Mouse (Mus musculus) embryonic facial prominence, embryonic 12.5 days (tissue): ENCODE results near the gene Ccdc86. TPM values are rescaled to one million over a fixed set of nuclear protein-coding genes. Genes with fewer than 3 reads are reported as not detected.

Source experiments
- ATAC-seq: fragments of 200-750 bp; cut with Nextera tagmentation; 2 replicates; pipeline ENCODE4 v1.8.0; 2017; ENCODE audit not compliant: insufficient number of reproducible peaks, insufficient read depth, low FRiP score, low TSS enrichment
- H3K27ac ChIP-seq: fragments of 300-500 bp; sonication (generic); 2 replicates; pipeline ENCODE4 v1.5.1; 2016; ENCODE audit warnings: mild to moderate bottlenecking
- H3K27me3 ChIP-seq: fragments of 300-500 bp; sonication (generic); 2 replicates; pipeline ENCODE4 v1.6.1; 2016; ENCODE audit warnings: mild to moderate bottlenecking, moderate library complexity
- H3K36me3 ChIP-seq: fragments of 300-500 bp; sonication (generic); 2 replicates; pipeline ENCODE4 v1.6.1; 2016; ENCODE audit warnings: mild to moderate bottlenecking
- H3K4me1 ChIP-seq: fragments of 300-500 bp; sonication (generic); 2 replicates; pipeline ENCODE4 v1.6.1; 2016
- H3K4me2 ChIP-seq: fragments of 300-500 bp; sonication (generic); replicated peaks from 2 replicates; pipeline ENCODE4 v1.6.1; 2016; ENCODE audit warnings: mild to moderate bottlenecking, moderate library complexity
- H3K4me3 ChIP-seq: fragments of 300-500 bp; sonication (generic); 2 replicates; pipeline ENCODE4 v1.5.1; 2016; ENCODE audit warnings: mild to moderate bottlenecking
- H3K9ac ChIP-seq: fragments of 300-500 bp; sonication (generic); 2 replicates; pipeline ENCODE4 v1.6.1; 2016; ENCODE audit warnings: mild to moderate bottlenecking, moderate library complexity
- H3K9me3 ChIP-seq: fragments of 300-500 bp; sonication (generic); 2 replicates; pipeline ENCODE4 v1.6.1; 2016; ENCODE audit warnings: mild to moderate bottlenecking, moderate library complexity
- WGBS: fragments of 180-500 bp; shearing (Covaris S2); methylation state at CpG from one replicate; pipeline ENCODE4 v1.1.7; 2016; 5-methylcytosine and 5-hydroxymethylcytosine counted together
- polyA plus RNA-seq: library from polyadenylated mRNA; unstranded; fragments of >200 nt; fragmentation: Nextera tagmentation; extraction: Ambion mirVana; gene quantifications from 2 replicates; pipeline ENCODE4 v1.2.1, GENCODE M21; 2016

Ccdc86 gene
- polyA plus RNA-seq, 1 experiment from 2014 or later, result 32.3 TPM

DNA sequence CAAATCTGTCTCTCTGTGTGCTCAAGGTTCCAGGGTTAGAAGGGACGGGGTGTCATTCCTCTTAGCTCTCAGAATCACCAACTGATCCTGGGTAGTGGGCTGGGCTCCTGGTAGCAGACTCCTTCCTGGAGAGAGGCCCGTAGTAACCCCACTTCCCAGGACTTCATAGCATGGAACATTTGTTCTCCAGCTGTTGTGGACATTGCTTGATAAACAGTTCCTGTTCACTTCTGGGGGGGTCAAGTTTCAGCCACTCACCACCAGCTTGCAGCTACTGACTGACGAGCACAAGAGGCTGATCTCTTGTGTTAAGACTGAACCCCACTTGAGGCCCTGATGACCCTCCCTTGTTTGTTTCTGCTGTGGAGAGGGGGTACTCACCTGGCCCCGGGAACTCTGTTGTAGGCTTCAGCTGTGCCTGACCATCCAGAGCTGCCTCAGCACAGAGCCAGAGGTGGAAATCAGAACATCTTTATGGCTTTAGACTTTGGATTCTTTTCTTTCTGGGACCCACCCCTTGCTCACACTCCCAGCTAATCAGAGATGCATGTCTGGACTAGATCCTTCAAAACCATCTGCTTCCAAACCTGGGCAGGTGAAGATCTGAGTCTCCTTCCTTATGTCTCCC, 25.3 kb upstream of the Ccdc86 start, which contains the start of gene Ms4a10:
Ms4a10 (minus strand) TSS at position 433 of the 628 bp plus-strand sequence.
- Histone ChIP-seq H3K4me3 (no peak within 1 kb of the TSS), H3K27ac (no peak within 1 kb of the TSS), H3K4me1 (no peaks in the 10 kb centered on the region), H3K27me3 (no peaks in the 10 kb centered on the region), H3K36me3 (no peaks in the 10 kb centered on the region), H3K4me2 (no peak within 1 kb of the TSS), H3K9ac (no peak within 1 kb of the TSS), H3K9me3 (no peaks in the 10 kb centered on the region)
- WGBS, result 42% methylated on average over 4 of the region's 4 CpGs
- no peak for ATAC-seq

DNA sequence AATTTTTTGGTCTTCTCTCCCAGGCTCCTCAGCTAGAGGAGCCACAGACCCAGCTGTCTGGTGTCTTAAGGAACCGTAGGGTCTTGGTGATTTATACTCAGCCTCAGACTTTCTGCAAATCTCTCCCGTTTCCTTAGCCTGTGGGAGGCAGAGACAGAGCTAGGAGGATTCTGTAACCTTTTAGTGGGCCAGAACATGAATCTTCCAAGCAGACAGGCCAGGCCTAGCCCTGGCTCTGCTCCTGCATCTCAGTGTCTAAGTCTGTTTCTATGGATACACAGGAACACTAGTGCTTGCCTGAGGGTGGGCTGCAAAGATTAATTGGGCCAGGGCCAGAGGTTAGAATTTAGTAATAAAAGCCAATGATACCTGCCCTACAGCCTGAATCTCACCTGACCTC, 24.1 kb upstream of the Ccdc86 start:
- Histone ChIP-seq H3K4me1 (no peaks in the 10 kb centered on the region), H3K9ac (no peak overlapping the region), H3K27ac (no peak overlapping the region), H3K27me3 (no peaks in the 10 kb centered on the region), H3K4me3 (no peak overlapping the region), H3K4me2 (no peak overlapping the region), H3K9me3 (no peaks in the 10 kb centered on the region), H3K36me3 (no peaks in the 10 kb centered on the region)
- WGBS, result 72% methylated on average over 2 of the region's 2 CpGs
- no peak for ATAC-seq

DNA sequence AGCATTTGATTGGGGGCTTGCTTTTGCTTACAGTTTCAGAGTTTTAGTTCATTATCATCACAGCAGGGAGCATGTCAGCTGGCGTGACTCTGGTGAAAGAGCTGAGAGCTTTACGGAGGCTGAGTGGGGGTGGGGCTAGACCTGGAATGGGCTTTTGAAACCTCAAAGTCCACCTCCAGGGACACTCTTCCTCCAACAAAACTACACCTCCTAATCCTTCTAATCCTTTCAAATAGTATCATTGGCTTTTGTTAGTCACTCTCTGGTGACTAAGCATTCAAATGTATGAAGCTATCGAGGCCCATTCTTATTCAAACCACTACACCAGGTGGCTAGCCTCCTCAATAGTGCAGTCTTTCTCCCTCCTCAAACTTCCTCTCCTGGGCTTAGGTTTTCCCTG, 23.6 kb upstream of the Ccdc86 start:
- no peaks in the 10 kb centered on the region for H3K36me3 ChIP-seq
- no peak overlapping the region for H3K4me2 ChIP-seq
- no peaks in the 10 kb centered on the region for H3K9me3 ChIP-seq
- H3K27me3 ChIP-seq, result no peaks in the 10 kb centered on the region
- WGBS, result 41% methylated on average over 3 of the region's 3 CpGs
- no peaks in the 10 kb centered on the region for H3K4me1 ChIP-seq
- H3K9ac ChIP-seq, result no peak overlapping the region
- H3K4me3 ChIP-seq, result no peak overlapping the region
- H3K27ac ChIP-seq, result no peak overlapping the region
- no peak for ATAC-seq

DNA sequence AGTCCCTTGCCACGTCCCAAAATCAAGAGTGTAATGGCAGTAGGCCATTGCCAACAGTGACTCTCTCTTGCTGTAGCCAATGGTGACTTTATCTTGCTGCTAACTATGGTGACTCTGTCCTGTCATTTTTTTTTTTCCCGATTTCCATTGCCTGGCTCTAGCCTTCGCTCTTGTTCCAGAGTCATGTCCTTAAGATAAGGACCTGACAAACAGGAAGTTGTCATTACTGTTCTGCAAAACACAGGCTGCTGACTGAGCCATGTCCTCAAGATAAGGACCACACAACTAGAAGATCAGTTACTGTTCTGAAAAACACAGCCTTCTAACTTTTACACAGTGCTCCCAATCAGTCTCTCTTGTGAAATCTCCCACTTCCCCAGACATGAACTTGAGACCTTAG, 21.4 kb upstream of the Ccdc86 start:
- WGBS, result 74% methylated on average over 3 of the region's 3 CpGs
- Histone ChIP-seq H3K9ac (no peak overlapping the region), H3K4me3 (no peak overlapping the region), H3K9me3 (no peaks in the 10 kb centered on the region), H3K4me1 (no peaks in the 10 kb centered on the region), H3K27ac (no peak overlapping the region), H3K36me3 (no peaks in the 10 kb centered on the region), H3K4me2 (no peak overlapping the region), H3K27me3 (no peaks in the 10 kb centered on the region)
- ATAC-seq, result no peak

DNA sequence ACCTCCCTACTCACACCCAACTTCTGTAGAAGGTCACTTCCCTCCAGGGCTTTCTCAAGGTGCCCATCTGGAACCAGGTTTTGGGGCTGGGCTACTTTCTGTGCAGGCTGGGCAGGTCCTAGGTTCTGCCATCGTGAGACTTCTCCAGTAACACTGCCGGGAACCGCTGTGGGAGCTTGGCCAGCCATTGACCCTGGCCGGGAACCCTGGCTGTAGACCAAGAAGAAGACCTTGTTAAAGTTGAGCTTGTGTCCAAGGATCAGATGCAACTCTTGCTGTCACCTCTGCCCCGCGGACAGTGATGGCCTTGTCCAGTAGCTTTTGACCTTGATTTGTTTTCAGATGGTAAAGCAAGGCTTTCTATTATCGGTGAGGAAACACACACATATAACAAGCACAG, 19.5 kb upstream of the Ccdc86 start:
- no peaks in the 10 kb centered on the region for H3K9me3 ChIP-seq
- no peak overlapping the region for H3K4me2 ChIP-seq
- H3K4me1 ChIP-seq, result no peaks in the 10 kb centered on the region
- H3K36me3 ChIP-seq, result no peaks in the 10 kb centered on the region
- WGBS, result 93% methylated on average over 7 of the region's 7 CpGs
- H3K9ac ChIP-seq, result no peak overlapping the region
- H3K27me3 ChIP-seq, result no peaks in the 10 kb centered on the region
- no peak overlapping the region for H3K4me3 ChIP-seq
- ATAC-seq, result no peak
- no peak overlapping the region for H3K27ac ChIP-seq

DNA sequence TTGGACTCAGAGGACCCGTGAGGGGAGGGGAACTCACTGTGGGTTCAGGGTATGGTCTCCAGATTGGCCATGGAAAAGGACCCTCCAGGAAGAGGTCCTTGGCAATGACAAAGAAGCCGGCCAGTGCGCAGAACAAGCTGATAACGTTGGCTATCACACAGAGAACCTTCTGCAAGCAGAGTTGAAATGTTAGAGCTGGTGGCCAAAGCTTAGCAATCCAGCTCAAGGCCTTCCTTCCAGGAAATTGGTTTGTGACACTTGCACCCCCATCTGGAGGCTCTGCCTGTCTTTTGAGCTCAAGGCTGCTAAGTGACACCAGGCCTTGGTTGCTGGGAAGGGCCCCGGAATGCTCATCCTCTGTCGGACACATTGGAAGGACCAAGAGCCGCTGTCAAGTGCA, 16.7 kb upstream of the Ccdc86 start:
- no peaks in the 10 kb centered on the region for H3K27me3 ChIP-seq
- H3K4me2 ChIP-seq, result no peak overlapping the region
- no peak overlapping the region for H3K27ac ChIP-seq
- no peaks in the 10 kb centered on the region for H3K9me3 ChIP-seq
- no peak overlapping the region for H3K4me3 ChIP-seq
- no peaks in the 10 kb centered on the region for H3K4me1 ChIP-seq
- H3K36me3 ChIP-seq, result no peaks in the 10 kb centered on the region
- WGBS, result 91% methylated on average over 7 of the region's 7 CpGs
- no peak for ATAC-seq
- no peak overlapping the region for H3K9ac ChIP-seq

DNA sequence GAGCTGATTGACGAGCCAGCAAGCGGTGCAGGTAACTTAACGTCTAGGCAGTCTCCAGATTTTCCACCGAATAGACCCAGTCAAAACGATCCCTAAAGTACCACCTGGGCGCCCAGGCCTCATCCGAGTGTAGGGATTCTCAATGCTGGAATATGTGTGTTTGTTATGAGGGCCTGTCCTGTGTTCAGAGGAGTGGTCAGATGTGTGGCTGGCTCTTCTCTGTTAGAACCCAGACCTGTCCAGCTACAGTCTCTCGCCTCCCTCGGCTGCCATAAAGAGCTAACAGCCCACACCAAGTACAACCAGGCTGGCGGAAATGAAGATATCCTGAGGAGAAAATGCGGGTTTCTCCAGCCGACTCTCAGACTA, 10.9 kb upstream of the Ccdc86 start:
- no peaks in the 10 kb centered on the region for H3K4me1 ChIP-seq
- no peak overlapping the region for H3K9ac ChIP-seq
- no peak overlapping the region for H3K4me3 ChIP-seq
- no peak overlapping the region for H3K27ac ChIP-seq
- ATAC-seq, result no peak; the same call in 1 of the 2 replicates
- no peaks in the 10 kb centered on the region for H3K9me3 ChIP-seq
- no peaks in the 10 kb centered on the region for H3K36me3 ChIP-seq
- no peaks in the 10 kb centered on the region for H3K27me3 ChIP-seq
- H3K4me2 ChIP-seq, result 0 out of 2 replicates have a peak overlapping the region, but pooled peaks have one; percentile 22
- 50% methylated on average over 12 of the region's 12 CpGs for WGBS

DNA sequence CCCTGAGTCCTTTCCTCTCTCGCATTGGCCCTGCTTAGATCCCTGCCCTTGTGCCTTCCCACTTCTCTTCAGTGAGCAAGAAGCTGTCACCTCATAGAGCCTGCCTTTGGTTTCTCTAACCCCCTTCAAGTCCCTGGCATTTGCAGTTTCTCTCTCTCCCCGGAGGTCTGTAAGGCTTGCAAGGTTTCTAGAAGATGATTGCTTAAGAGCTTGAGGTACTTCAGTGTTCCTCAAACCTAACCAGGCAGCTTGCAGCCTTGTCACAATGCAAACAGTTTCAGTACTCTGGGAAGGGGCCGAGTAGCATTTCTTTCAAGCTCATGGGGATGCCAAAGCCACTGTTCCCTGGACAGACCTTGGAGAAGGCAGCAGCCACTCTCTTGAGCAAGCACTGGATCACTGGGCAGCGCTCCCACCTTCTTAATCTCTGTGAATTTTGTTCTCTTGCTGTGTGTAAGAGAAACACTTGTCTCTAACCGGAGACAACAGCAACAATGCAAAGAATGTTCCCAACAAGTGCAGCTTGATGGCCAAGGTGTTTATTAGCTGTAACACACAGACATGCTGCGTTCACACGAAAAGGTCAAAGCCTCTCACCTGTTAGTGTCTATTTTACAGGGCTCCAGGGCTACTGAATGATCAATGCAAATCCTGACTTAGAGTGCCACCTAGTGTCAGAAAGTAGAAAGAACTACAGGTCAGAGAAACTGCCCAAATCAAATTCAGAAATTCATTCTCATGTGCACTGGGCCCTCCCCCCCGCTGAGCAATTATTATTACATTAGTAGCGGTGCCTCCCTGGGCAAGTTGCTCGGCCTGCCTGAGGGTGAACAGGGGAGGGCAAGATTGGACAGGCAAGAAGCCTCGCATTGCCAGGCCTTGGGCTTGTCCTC, 10.3 kb upstream of the Ccdc86 start:
- Histone ChIP-seq H3K4me1 (no peaks in the 10 kb centered on the region), H3K4me2 (0 out of 2 replicates have a peak overlapping the region, but pooled peaks have one; percentile 22), H3K27ac (no peak overlapping the region), H3K9ac (no peak overlapping the region), H3K4me3 (no peak overlapping the region), H3K27me3 (no peaks in the 10 kb centered on the region), H3K36me3 (no peaks in the 10 kb centered on the region), H3K9me3 (no peaks in the 10 kb centered on the region)
- 33% methylated on average over 11 of the region's 11 CpGs for WGBS
- peak; percentile 60; the same call in 1 of the 2 replicates for ATAC-seq

DNA sequence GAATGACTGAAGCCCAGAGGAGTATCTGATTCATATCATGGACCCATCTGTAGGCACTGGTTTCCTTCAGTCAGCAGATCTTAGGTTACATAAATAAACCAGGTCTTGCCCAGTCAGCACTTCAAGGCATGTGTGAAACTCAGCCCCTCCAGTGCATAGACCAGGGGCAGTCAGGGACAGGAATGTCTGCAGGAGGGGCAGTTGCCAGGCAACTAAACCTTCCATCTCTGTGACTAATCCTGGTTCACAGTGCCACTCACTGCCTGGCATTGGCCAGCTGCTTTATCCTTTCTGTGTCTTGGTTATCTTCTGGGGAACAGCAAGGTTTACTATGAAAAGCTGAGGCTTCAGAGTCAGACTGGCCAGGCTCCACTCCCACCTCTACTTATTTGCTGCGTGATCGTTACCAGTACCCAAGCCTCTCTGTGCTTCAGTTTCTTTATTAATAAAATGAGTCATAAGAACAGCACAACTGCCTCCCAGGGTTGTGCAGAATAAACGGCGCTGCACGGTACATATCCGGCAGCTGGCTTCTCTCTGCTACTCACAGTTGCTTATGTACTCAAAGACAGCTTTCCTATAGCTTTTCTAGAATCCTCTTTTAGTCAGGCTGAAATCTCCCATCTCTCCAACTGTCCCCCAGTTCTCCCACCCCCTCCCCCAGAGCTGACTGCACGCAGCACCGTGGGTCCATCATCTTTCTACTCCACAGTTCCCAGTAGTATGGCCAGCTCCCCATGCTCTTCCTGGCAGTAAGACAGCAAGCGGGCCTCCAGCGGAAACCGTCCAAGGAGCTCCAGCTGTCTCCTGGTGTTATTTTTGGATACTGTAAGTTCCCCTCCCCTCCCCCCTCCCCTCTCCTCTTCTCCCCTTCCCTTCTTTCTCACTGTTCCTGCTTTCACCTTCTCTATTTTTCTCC, 3.2 kb upstream of the Ccdc86 start:
- no peak overlapping the region for H3K4me2 ChIP-seq
- H3K9ac ChIP-seq, result no peak overlapping the region
- peaks cover 20% of the 10 kb centered on the region for H3K4me1 ChIP-seq
- 68% methylated on average over 11 of the region's 11 CpGs for WGBS
- peaks cover 3% of the 10 kb centered on the region; the same call in 1 of the 2 replicates for H3K27me3 ChIP-seq
- no peak overlapping the region for H3K4me3 ChIP-seq
- H3K27ac ChIP-seq, result peak overlapping the region; percentile 37; the same call in 1 of the 2 replicates
- H3K36me3 ChIP-seq, result no peaks in the 10 kb centered on the region
- peak; percentile 30; the same call in 1 of the 2 replicates for ATAC-seq
- H3K9me3 ChIP-seq, result no peaks in the 10 kb centered on the region

DNA sequence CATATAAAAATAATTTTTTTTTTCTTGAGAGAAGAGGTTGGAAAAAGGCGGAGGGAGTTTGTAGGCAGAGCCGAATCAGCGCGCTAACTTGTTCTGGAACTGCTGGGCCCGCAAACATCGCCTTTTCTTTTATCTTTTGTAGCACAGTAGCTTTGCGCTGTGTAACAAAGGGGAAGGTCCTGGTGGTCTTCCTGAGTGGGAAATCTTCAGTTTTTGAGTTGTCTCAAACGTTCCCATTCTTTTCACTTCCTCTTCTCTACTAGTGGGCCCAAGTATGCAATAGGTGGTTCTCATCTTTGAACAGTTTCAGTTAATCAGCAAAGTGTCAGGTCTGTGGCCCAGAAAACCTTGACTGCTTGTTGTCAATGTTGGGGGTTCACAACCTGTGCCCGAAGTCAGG, 492 bp upstream of the Ccdc86 start:
- peak overlapping the region; percentile 50; the same call in 1 of the 2 replicates for H3K27ac ChIP-seq
- peaks cover 30% of the 10 kb centered on the region for H3K4me1 ChIP-seq
- H3K9me3 ChIP-seq, result no peaks in the 10 kb centered on the region
- no peak for ATAC-seq
- peak overlapping the region; percentile 24; the same call in 1 of the 2 replicates for H3K9ac ChIP-seq
- 37% methylated on average over 9 of the region's 9 CpGs for WGBS
- peak overlapping the region; percentile 100 for H3K4me2 ChIP-seq
- peak overlapping the region; percentile 87 for H3K4me3 ChIP-seq
- peaks cover 17% of the 10 kb centered on the region for H3K36me3 ChIP-seq
- peaks cover 3% of the 10 kb centered on the region; the same call in 1 of the 2 replicates for H3K27me3 ChIP-seq

DNA sequence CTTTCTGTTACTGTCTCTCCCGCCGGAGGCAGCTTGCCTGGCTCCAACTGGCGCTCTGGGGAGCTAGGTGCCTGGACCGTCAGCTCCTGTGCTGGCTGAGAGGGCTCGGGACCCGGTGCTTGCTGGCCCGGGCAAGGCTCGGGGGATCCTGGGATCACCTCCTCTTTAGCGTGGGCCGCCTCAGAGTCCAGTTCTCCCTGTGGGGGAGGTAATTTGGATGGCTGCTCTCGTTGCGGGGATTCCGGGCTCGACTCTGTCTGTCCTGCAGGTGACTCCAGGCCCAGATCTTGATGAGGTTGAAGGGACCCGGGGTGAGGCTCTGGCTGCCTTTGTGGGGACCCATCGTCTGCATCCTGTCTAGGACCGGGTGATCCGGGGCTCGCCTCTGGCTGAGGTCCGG, 650 bp downstream of the Ccdc86 start:
- H3K9me3 ChIP-seq, result no peaks in the 10 kb centered on the region
- WGBS, result under 1% methylated on average over 20 of the region's 20 CpGs
- peaks cover 30% of the 10 kb centered on the region for H3K4me1 ChIP-seq
- no peak overlapping the region for H3K27ac ChIP-seq
- peak overlapping the region; percentile 87 for H3K4me3 ChIP-seq
- peak overlapping the region; percentile 100 for H3K4me2 ChIP-seq
- no peak for ATAC-seq
- H3K9ac ChIP-seq, result peak overlapping the region; percentile 84
- H3K36me3 ChIP-seq, result peaks cover 29% of the 10 kb centered on the region
- peaks cover 3% of the 10 kb centered on the region; the same call in 1 of the 2 replicates for H3K27me3 ChIP-seq
